Mouse (Mus musculus) G1E (cell line): ENCODE results near the gene Strn3. TPM values are rescaled to one million over a fixed set of nuclear protein-coding genes. Genes with fewer than 3 reads are reported as not detected.
A peak's percentile ranks its signal among the peaks of the same experiment; 100 is the strongest.
"Not testable (repeated sequence)": the region's sequence is repeated elsewhere in the genome, so short reads cannot be mapped to it uniquely, and the experiment has no call there.

Experiments used
- ATAC-seq: 2 replicates; pipeline ENCODE4 v1.8.0; 2016; ENCODE audit warnings: mild to moderate bottlenecking; ENCODE audit not compliant: insufficient number of reproducible peaks, poor library complexity, low FRiP score, severe bottlenecking; ENCODE audit errors: extremely low read depth
- DNase-seq: peaks from one replicate; pipeline ENCODE4 v3.0.0; 2012; ENCODE audit warnings: low spot score
- H3K27me3 ChIP-seq: 2 replicates; pipeline ENCODE4 v1.6.1; 2012; ENCODE audit warnings: mild to moderate bottlenecking, low read length, inconsistent platforms; ENCODE audit not compliant: insufficient read depth
- H3K36me3 ChIP-seq: replicated peaks from 2 replicates; pipeline ENCODE3; 2012; ENCODE audit warnings: mild to moderate bottlenecking, inconsistent platforms
- H3K4me1 ChIP-seq: 2 replicates; pipeline ENCODE4 v1.6.1; 2012; ENCODE audit warnings: low read depth, low read length, inconsistent platforms, mixed read lengths; ENCODE audit not compliant: insufficient read depth
- H3K4me3 ChIP-seq: 2 replicates; pipeline ENCODE4 v1.5.1; 2012; ENCODE audit warnings: low read depth, mild to moderate bottlenecking, inconsistent platforms, low read length, moderate library complexity, mixed read lengths
- H3K9me3 ChIP-seq: replicated peaks from 2 replicates; pipeline ENCODE4 v1.6.1; 2012; ENCODE audit warnings: inconsistent platforms
- CTCF ChIP-seq: IDR thresholded peaks from 2 replicates; pipeline ENCODE4 v1.5.1; 2012; ENCODE audit warnings: low read depth, low read length, inconsistent platforms, mixed read lengths
- GATA1 ChIP-seq: IDR thresholded peaks from 2 replicates; pipeline ENCODE4 v1.6.1; 2012; ENCODE audit warnings: borderline replicate concordance, low read length, inconsistent platforms, mixed read lengths
- GATA2 ChIP-seq: IDR thresholded peaks from 2 replicates; pipeline ENCODE4 v1.6.1; 2012; ENCODE audit warnings: low read depth, low read length, inconsistent platforms, borderline replicate concordance
- POLR2AphosphoS5 ChIP-seq: IDR thresholded peaks from 2 replicates; pipeline ENCODE4 v1.6.1; 2012; ENCODE audit warnings: low read depth, low read length, inconsistent platforms; ENCODE audit not compliant: insufficient replicate concordance
- TAL1 ChIP-seq: conservative IDR thresholded peaks from 2 replicates; pipeline ENCODE4 v1.6.1; 2012; ENCODE audit warnings: low read depth, low read length, inconsistent platforms, mixed read lengths
- polyA plus RNA-seq: library from polyadenylated mRNA; stranded (reverse); fragments of >175 nt; gene quantifications from 2 replicates; pipeline ENCODE4 v1.2.3, GENCODE M21; 2012
- total RNA-seq, 2 experiments: library from RNA; stranded (forward) in 1 of 2; stranded (reverse) in 1 of 2; fragments of 200-1000 nt in 1 of 2; fragments of >200 nt in 1 of 2; fragmentation: Nextera tagmentation in 1 of 2; gene quantifications; 2 replicates each; pipeline ENCODE4 v1.2.3; 2014 to 2017

The Strn3 gene
- total and polyA plus RNA-seq, 3 experiments: 20.0 to 102 (median 93.1) TPM

DNA sequence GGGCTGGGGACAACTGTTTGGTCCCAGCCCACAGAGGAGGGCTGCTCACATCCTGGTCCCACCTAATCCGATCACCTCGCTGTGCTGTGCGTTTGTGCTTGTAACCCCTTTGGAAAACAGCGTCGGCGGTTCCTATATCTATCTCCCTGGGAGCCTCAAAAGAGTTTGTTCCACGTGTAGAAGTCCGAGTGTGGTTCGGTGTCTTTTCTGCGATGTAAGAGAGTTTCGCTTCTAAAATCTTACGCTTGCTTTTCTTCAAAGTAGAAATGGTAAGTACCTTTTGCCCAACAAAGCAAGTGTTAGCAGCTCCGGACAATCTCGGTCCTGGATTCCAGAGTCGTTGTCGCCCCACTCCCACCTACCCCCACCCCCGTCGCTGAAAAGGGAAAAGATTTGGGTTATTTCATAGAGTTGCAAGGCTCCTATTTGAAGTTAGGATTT lies 97.6 kb downstream of the Strn3 start:
- DNase-seq: no peak
- no peak for ATAC-seq
- Histone ChIP-seq H3K4me3 (peak overlapping the region; percentile 39; the same call in 1 of the 2 replicates), H3K9me3 (peaks cover 13% of the 10 kb centered on the region), H3K36me3 (no peaks in the 10 kb centered on the region), H3K27me3 (peaks cover 37% of the 10 kb centered on the region), H3K4me1 (peaks cover 16% of the 10 kb centered on the region)
- no peak for TF ChIP-seq CTCF

- DNase-seq (no peak), ATAC-seq (no peak)
- Histone ChIP-seq H3K4me3 (peak within 1 kb of the TSS; percentile 39), H3K27me3 (peaks cover 37% of the 10 kb centered on the region), H3K4me1 (peaks cover 19% of the 10 kb centered on the region), H3K9me3 (peaks cover 13% of the 10 kb centered on the region), H3K36me3 (no peaks in the 10 kb centered on the region)
- TF ChIP-seq TAL1: no peak
- TF ChIP-seq CTCF: no peak
- no peak for TF ChIP-seq POLR2AphosphoS5
- TF ChIP-seq GATA1: no peak
- TF ChIP-seq GATA2: no peak
These were observed 98.3 kb downstream of the Strn3 start, which contains the start of gene Coch for GRCm38 (mm10) chr12:51593229-51594029. Gene Coch, plus strand, starts transcription at chr12:51593341.

DNA sequence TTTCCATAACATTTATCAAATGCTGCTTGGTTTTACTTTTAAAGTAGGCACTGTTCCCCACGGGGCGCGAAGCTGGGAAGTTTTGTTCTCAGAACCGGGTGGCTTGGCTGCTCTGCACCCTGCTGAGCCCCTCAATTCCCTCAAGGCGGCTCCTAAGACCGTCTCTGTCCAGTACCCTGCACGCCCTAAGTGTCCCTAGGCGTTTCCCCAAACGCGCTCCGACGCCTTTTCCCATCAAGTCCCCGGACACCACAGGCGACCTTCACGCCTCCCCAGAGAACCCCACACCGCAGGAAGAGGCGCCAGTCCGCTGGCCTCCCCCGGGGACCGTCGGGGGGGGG lies 98.8 kb downstream of the Strn3 start:
- peaks cover 19% of the 10 kb centered on the region for H3K4me1 ChIP-seq
- DNase-seq (no peak), ATAC-seq (no peak)
- H3K4me3 ChIP-seq: no peak overlapping the region
- H3K9me3 ChIP-seq: peaks cover 13% of the 10 kb centered on the region
- H3K36me3 ChIP-seq: no peaks in the 10 kb centered on the region
- H3K27me3 ChIP-seq: peaks cover 37% of the 10 kb centered on the region
- no peak for TF ChIP-seq POLR2AphosphoS5
- no peak for TF ChIP-seq GATA2
- TF ChIP-seq GATA1: no peak
- TF ChIP-seq CTCF: no peak
- no peak for TF ChIP-seq TAL1

- Histone ChIP-seq H3K4me3 (no peak overlapping the region), H3K9me3 (peaks cover 13% of the 10 kb centered on the region), H3K36me3 (no peaks in the 10 kb centered on the region), H3K27me3 (peaks cover 37% of the 10 kb centered on the region), H3K4me1 (peaks cover 19% of the 10 kb centered on the region)
- TF ChIP-seq POLR2AphosphoS5 (no peak), CTCF (no peak), GATA1 (no peak), GATA2 (no peak), TAL1 (no peak)
- DNase-seq (no peak), ATAC-seq (no peak)
These were observed 99.8 kb downstream of the Strn3 start for GRCm38 (mm10) chr12:51591921-51592320.

DNA sequence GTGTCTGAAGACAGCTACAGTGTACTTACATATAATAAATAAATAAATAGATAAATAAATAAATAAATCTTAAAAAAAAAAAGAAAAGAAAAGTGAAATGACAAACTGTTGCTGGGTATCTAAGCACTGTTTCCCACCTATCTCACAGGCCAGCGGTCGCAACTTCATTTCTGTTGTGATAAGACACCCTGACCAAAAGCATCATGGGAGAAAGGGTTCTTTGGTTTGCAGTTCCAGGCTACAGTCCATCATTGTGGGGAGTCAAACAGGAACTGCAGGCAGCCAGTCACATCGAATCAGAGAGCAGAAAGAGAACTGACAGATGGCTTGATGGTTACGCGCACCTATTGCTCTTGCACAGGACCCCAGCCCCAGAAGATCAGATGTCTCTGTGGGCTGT lies 102.4 kb downstream of the Strn3 start:
- peaks cover 22% of the 10 kb centered on the region for H3K27me3 ChIP-seq
- ATAC-seq: no peak
- TF ChIP-seq TAL1: no peak
- TF ChIP-seq GATA2: no peak
- no peak for TF ChIP-seq POLR2AphosphoS5
- no peak for TF ChIP-seq GATA1
- no peak for TF ChIP-seq CTCF

DNA sequence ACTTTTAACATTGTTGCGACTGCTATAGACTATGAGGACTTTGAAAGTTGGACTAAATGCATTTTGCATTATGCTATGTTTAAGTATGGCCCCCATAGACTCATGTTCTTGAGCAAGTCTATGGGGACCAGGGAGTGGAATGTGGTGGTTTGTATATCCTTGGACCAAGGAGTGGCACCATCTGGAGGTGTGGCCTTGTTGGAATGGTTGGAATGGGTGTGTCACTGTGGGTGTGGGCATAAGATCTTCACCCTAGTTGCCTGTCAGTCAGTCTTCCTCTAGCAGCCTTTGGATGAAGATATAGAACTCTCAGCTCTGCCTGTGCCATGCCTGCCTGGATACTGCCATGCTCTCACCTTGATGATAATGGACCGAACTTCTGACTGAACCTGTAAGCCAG lies 113.9 kb downstream of the Strn3 start:
- not testable (repeated sequence) for ATAC-seq, H3K9me3 ChIP-seq, H3K36me3 ChIP-seq, DNase-seq, H3K27me3 ChIP-seq, H3K4me3 ChIP-seq
- H3K4me1 ChIP-seq: peaks cover 10% of the 10 kb centered on the region

More for the DNA sequence above, 102.4 kb downstream of the Strn3 start:
- Histone ChIP-seq H3K36me3 (no peaks in the 10 kb centered on the region), H3K4me1 (peaks cover 16% of the 10 kb centered on the region), H3K4me3 (no peak overlapping the region), H3K9me3 (peaks cover 13% of the 10 kb centered on the region)
- no peak for DNase-seq

DNA sequence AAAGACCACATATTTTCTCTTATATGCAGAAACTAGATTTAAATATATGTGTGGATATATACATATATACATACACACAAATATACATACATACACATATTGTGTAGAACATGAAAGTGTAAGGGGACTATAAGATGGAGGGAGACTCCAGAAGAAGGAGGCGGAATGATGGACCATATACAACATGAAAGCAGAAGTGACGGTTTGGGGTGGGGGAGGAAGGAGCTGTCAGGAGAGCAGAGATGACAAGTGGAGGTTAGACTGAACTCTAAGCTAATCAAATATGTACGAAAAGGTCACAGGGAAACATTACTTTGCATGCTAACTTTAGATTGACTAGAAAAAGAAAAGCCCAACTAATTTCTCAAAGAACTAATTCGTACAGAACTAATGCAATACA lies 119.0 kb downstream of the Strn3 start:
- TF ChIP-seq POLR2AphosphoS5 (no peak), GATA2 (no peak), GATA1 (no peak), CTCF (no peak), TAL1 (no peak)
- DNase-seq (no peak), ATAC-seq (no peak)
- Histone ChIP-seq H3K4me1 (peaks cover 49% of the 10 kb centered on the region), H3K36me3 (no peaks in the 10 kb centered on the region), H3K4me3 (no peak overlapping the region), H3K9me3 (no peaks in the 10 kb centered on the region), H3K27me3 (no peaks in the 10 kb centered on the region)
